Mouse (Mus musculus) hindbrain, embryonic 11.5 days (tissue): Measurements from ENCODE around the gene Cdc27. TPM values are rescaled to one million over a fixed set of nuclear protein-coding genes. Genes with fewer than 3 reads are reported as not detected.

ENCODE experiments used
- polyA plus RNA-seq: library from polyadenylated mRNA; unstranded; fragments of >200 nt; fragmentation: Nextera tagmentation; extraction: Ambion mirVana; gene quantifications from 2 replicates; pipeline ENCODE4 v1.2.1, GENCODE M21; 2014

Cdc27 gene
- polyA plus RNA-seq, 1 experiment from 2014 or later: 54.3 TPM

Other genes with a start within 250 kb of the Cdc27 start
- gene Kansl1, start 81.8 kb downstream of the Cdc27 start, polyA plus RNA-seq: 29.8 and 31.3 TPM in 2 replicates
- 3.4 and 4.5 TPM in 2 replicates for gene Myl4, start within 50 bp of the Cdc27 start, polyA plus RNA-seq
- 1.3 and 1.4 TPM in 2 replicates for gene Itgb3, start 57.4 kb upstream of the Cdc27 start, polyA plus RNA-seq
- not detected in 2 replicates for gene Gm11639, start 135.1 kb upstream of the Cdc27 start, polyA plus RNA-seq